Mouse (Mus musculus) liver, embryonic 14.5 days (tissue): ENCODE measurements at regions not wholly inside any gene's neighbourhood (a gene's known extent, or its start where the extent isn't known, plus 50 kb on each side); places are given as distances from the start of the nearest gene placed in this dataset.

Experiments used
- ATAC-seq: fragments of 200-750 bp; cut with Nextera tagmentation; 2 replicates; pipeline ENCODE4 v1.8.0; 2017; ENCODE audit warnings: moderate number of reproducible peaks, mild to moderate bottlenecking, moderate library complexity; ENCODE audit not compliant: insufficient read depth
- DNase-seq, 3 experiments: peaks; one replicate each; pipeline ENCODE4 v3.0.0-alpha.2; 2012 to 2013; ENCODE audit warnings: low read depth in 3 of 3, low spot score in 3 of 3
- H3K27ac ChIP-seq: fragments of 300-500 bp; sonication (generic); 2 replicates; pipeline ENCODE4 v1.5.1; 2014; ENCODE audit warnings: moderate library complexity, mild to moderate bottlenecking, control low read depth, inconsistent platforms
- H3K27me3 ChIP-seq: fragments of 300-500 bp; sonication (generic); 2 replicates; pipeline ENCODE4 v1.6.1; 2014; ENCODE audit warnings: mild to moderate bottlenecking, low read length, moderate library complexity; ENCODE audit not compliant: control insufficient read depth, insufficient read depth
- H3K36me3 ChIP-seq: fragments of 300-500 bp; sonication (generic); replicated peaks from 2 replicates; pipeline ENCODE4 v1.6.1; 2014; ENCODE audit warnings: low read depth; ENCODE audit not compliant: control insufficient read depth, insufficient read depth
- H3K4me1 ChIP-seq, 2 experiments: fragments of 200-500 bp in 1 of 2; fragments of 300-500 bp in 1 of 2; sonication (generic) in 1 of 2; replicated peaks; 2 replicates each; pipeline ENCODE4 v1.6.1; 2012 to 2014; ENCODE audit warnings: antibody characterized with exemption in 1 of 2, inconsistent platforms in 1 of 2, low read length in 1 of 2; ENCODE audit not compliant: control insufficient read depth in 2 of 2, insufficient read depth in 2 of 2
- H3K4me2 ChIP-seq: fragments of 300-500 bp; sonication (generic); 2 replicates; pipeline ENCODE4 v1.6.1; 2014; ENCODE audit warnings: low read depth, mild to moderate bottlenecking, control low read depth, moderate library complexity
- H3K4me3 ChIP-seq, 2 experiments: fragments of 200-500 bp in 1 of 2; fragments of 300-500 bp in 1 of 2; sonication (generic) in 1 of 2; 2 replicates each; pipeline ENCODE4 v1.5.1; 2012 to 2014; ENCODE audit warnings: low read depth in 2 of 2, low read length in 2 of 2, mild to moderate bottlenecking in 2 of 2, control low read depth in 1 of 2, inconsistent platforms in 1 of 2, moderate library complexity in 1 of 2; ENCODE audit not compliant: insufficient read depth in 1 of 2
- H3K9ac ChIP-seq: fragments of 300-500 bp; sonication (generic); replicated peaks from 2 replicates; pipeline ENCODE4 v1.6.1; 2014; ENCODE audit warnings: mild to moderate bottlenecking, control low read depth, moderate library complexity
- H3K9me3 ChIP-seq: fragments of 300-500 bp; sonication (generic); 2 replicates; pipeline ENCODE4 v1.6.1; 2016; ENCODE audit warnings: low read length, mixed read lengths; ENCODE audit not compliant: control insufficient read depth
- CTCF ChIP-seq: IDR thresholded peaks from 2 replicates; pipeline ENCODE4 v1.5.1; 2016; ENCODE audit warnings: antibody characterized with exemption, low read depth, control low read depth
- EP300 ChIP-seq: IDR thresholded peaks from 2 replicates; pipeline ENCODE4 v1.6.1; 2016; ENCODE audit warnings: antibody characterized with exemption, low read depth
- WGBS: fragments of 180-500 bp; shearing (Covaris S2); extraction: QIAGEN DNeasy Blood & Tissue Kit; methylation state at CpG from one replicate; pipeline ENCODE4 v1.1.7; 2014; ENCODE audit not compliant: insufficient replicate concordance; 5-methylcytosine and 5-hydroxymethylcytosine counted together

GRCm38 (mm10) chr1:13467174-13467573, 2053.3 kb downstream of the A830018L16Rik start:
- Histone ChIP-seq H3K36me3 (no peaks in the 10 kb centered on the region), H3K4me3 (no peak overlapping the region), H3K9me3 (no peaks in the 10 kb centered on the region), H3K27ac (no peak overlapping the region), H3K4me2 (no peak overlapping the region), H3K27me3 (no peaks in the 10 kb centered on the region), H3K9ac (no peak overlapping the region), H3K4me1 (0 out of 4 replicates have a peak, but pooled peaks cover 0 to 2% of the 10 kb centered on the region in 2 experiments)
- no peak for TF ChIP-seq EP300
- no peak for TF ChIP-seq CTCF
- 54% methylated on average over 6 of the region's 6 CpGs for WGBS
- no peak for DNase-seq
- no peak for ATAC-seq

GRCm38 (mm10) chr1:13467886-13468630, 2054.2 kb downstream of the A830018L16Rik start:
- Histone ChIP-seq H3K36me3 (no peaks in the 10 kb centered on the region), H3K9me3 (no peaks in the 10 kb centered on the region), H3K9ac (no peak overlapping the region), H3K4me3 (no peak overlapping the region), H3K27ac (no peak overlapping the region), H3K4me1 (0 out of 4 replicates have a peak, but pooled peaks cover 0 to 2% of the 10 kb centered on the region in 2 experiments), H3K4me2 (no peak overlapping the region), H3K27me3 (no peaks in the 10 kb centered on the region)
- ATAC-seq: no peak
- no peak for DNase-seq
- TF ChIP-seq EP300 (no peak), CTCF (no peak)
- WGBS: 46% methylated on average over 2 of the region's 2 CpGs

- 16% methylated on average over 16 of the region's 16 CpGs for WGBS
- no peaks in the 10 kb centered on the region for H3K4me1 ChIP-seq
- peak overlapping the region; percentile 36 for H3K4me2 ChIP-seq
- no peak for TF ChIP-seq CTCF
- TF ChIP-seq EP300: no peak
- no peak overlapping the region for H3K9ac ChIP-seq
- peak overlapping the region in 1 of 2 experiments; percentile 33; a peak in 1 of 4 replicates for H3K4me3 ChIP-seq
- H3K36me3 ChIP-seq: no peaks in the 10 kb centered on the region
- no peak overlapping the region for H3K27ac ChIP-seq
- no peaks in the 10 kb centered on the region for H3K9me3 ChIP-seq
- ATAC-seq (no peak), DNase-seq (no peak)
- H3K27me3 ChIP-seq: no peaks in the 10 kb centered on the region; the same call in 1 of the 2 replicates
Observed at GRCm38 (mm10) chr1:13494727-13495404, 2081.0 kb downstream of the A830018L16Rik start.

GRCm38 (mm10) chr1:13496386-13496785, 2082.5 kb downstream of the A830018L16Rik start:
- ATAC-seq (no peak), DNase-seq (no peak)
- H3K4me1 ChIP-seq: no peaks in the 10 kb centered on the region
- no peak overlapping the region for H3K9ac ChIP-seq
- 14% methylated on average over 2 of the region's 2 CpGs for WGBS
- no peaks in the 10 kb centered on the region; the same call in 1 of the 2 replicates for H3K27me3 ChIP-seq
- no peak overlapping the region for H3K27ac ChIP-seq
- no peaks in the 10 kb centered on the region for H3K9me3 ChIP-seq
- no peak for TF ChIP-seq EP300
- no peak for TF ChIP-seq CTCF
- H3K36me3 ChIP-seq: no peaks in the 10 kb centered on the region
- H3K4me2 ChIP-seq: no peak overlapping the region
- no peak overlapping the region for H3K4me3 ChIP-seq

- Histone ChIP-seq H3K4me1 (no peaks in the 10 kb centered on the region), H3K27ac (no peak overlapping the region), H3K9me3 (no peaks in the 10 kb centered on the region), H3K4me2 (no peak overlapping the region), H3K4me3 (no peak overlapping the region), H3K36me3 (no peaks in the 10 kb centered on the region), H3K27me3 (no peaks in the 10 kb centered on the region), H3K9ac (no peak overlapping the region)
- TF ChIP-seq CTCF (peak; percentile 72), EP300 (no peak)
- ATAC-seq (no peak), DNase-seq (no peak)
- WGBS: 21% methylated on average over 5 of the region's 5 CpGs
Observed at GRCm38 (mm10) chr1:13500456-13500855, 2086.6 kb downstream of the A830018L16Rik start.
